Mouse (Mus musculus): ENCODE measurements at regions not wholly inside any gene's neighbourhood (a gene's known extent, or its start where the extent isn't known, plus 50 kb on each side); places are given as distances from the start of the nearest gene placed in this dataset.

- TF ChIP-seq CTCF (conservative IDR thresholded peaks at IDR 0.05 in 1 of 2, IDR thresholded peaks at IDR 0.05 in 1 of 2; ENCODE audit: low read depth in 2 of 2, low read length in 2 of 2) (no peak), EP300 (IDR thresholded peaks at IDR 0.05; ENCODE audit: low read length) (no peak), JUND (conservative IDR thresholded peaks at IDR 0.05; ENCODE audit: low read depth, low read length) (no peak), ZC3H11A (IDR thresholded peaks at IDR 0.05; ENCODE audit: low read depth, low read length) (no peak), POLR2A (IDR thresholded peaks at IDR 0.05; ENCODE audit: low read depth, low read length) (no peak), USF1 (IDR thresholded peaks at IDR 0.05; ENCODE audit: low read depth, low read length) (no peak), MAFK (IDR thresholded peaks at IDR 0.05; ENCODE audit: insufficient replicate concordance, low read length) (no peak), ETS1 (conservative IDR thresholded peaks at IDR 0.05; ENCODE audit: low read depth, low read length) (no peak), TBP (conservative IDR thresholded peaks at IDR 0.05; ENCODE audit: low read depth, low read length) (no peak), RCOR1 (conservative IDR thresholded peaks at IDR 0.05; ENCODE audit: low read depth, low read length) (no peak), CHD2 (IDR thresholded peaks at IDR 0.05; ENCODE audit: low read length) (no peak)
These were observed 102.2 kb upstream of the Adamts9 start for GRCm38 (mm10) chr6:93045524-93045923.
